Mouse (Mus musculus) frontal cortex, adult (tissue): ENCODE results near the gene Gm15262.
A peak's percentile ranks its signal among the peaks of the same experiment; 100 is the strongest.
"Not testable (repeated sequence)": the region's sequence is repeated elsewhere in the genome, so short reads cannot be mapped to it uniquely, and the experiment has no call there.

Experiments used
- ATAC-seq: cut with Nextera tagmentation; 2 replicates; pipeline ENCODE4 v1.9.2; 2017; ENCODE audit warnings: mild to moderate bottlenecking, moderate library complexity, mixed read lengths; ENCODE audit not compliant: low TSS enrichment

Gm15262 gene

DNA sequence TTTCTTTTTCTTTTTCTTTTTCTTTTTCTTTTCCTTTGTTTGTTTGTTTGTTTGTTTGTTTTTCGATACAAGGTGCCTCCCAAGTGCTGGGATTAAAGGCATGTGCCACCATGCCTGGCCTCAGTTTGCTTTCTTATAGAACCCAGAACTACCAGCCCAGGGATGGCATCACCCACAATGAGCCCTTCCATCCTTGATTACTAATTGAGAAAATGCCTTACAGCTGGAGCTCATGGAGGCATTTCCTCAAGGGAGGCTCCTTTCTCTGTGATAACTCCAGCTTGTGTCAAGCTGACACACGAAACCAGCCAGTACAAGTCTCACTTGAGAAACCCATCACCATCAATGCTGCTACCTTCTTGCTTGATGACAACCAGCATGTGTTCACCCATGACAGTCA is at the start of gene Gm15262:
Gm15262 (plus strand) TSS at position 301 of the 400 bp plus-strand sequence.
- ATAC-seq: not testable (repeated sequence)

DNA sequence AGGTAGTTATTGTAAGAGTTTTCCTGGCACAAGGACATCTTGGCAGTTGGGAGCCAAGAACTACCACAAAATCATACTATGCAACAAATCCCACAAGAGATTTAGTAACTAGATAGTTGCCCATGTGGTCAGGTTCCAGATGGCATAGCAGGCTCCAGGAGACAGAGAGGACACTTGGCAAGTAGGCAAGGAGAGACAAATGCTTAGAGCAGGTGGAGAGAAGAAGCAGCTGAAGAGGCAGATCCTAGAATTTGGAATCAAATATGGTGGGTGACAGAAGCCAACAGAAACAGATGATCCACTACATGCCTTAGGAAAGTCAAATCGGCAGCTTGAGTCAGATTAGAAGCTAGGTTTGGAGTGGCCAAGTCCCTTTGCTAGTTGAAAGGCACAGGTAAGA is 20.9 kb downstream of the Gm15262 start:
- no peak for ATAC-seq

DNA sequence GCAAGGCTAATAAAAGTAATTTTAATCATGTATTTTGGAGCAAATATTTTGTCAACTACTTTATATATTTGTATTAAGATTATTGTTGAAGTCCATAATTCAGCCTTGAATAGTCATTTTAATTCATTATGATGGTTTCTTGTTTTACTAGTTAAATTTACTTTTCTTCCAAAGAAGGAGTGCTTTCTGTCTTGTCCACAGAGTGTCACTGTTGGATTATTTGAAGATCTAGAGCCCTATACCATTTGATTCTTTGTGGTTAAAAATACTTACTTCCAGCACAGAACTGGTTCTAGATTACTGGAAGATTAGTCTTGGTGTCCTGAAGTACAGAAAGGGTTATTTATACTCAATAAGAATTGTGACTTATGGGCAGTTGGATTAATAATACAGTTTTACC is 29.2 kb downstream of the Gm15262 start:
- no peak for ATAC-seq

DNA sequence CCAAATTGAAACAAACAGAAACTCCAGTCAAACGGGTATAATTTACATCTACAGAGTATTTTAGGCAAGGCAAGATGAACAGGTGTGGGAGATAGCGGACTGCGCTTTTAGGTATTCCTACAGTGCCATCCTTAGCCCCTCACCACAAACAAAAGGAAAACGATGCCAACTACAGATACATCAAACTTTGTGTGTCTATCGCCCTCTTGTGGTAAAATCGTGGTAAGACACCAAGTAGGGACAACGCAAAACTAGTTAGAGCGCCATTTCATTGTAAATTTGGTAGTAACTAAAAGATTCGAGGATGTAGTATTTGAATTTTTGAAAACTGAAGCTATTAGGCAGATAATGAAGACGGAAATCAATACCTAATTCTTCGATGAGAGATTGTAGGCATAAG is 83.7 kb downstream of the Gm15262 start:
- ATAC-seq: no peak

DNA sequence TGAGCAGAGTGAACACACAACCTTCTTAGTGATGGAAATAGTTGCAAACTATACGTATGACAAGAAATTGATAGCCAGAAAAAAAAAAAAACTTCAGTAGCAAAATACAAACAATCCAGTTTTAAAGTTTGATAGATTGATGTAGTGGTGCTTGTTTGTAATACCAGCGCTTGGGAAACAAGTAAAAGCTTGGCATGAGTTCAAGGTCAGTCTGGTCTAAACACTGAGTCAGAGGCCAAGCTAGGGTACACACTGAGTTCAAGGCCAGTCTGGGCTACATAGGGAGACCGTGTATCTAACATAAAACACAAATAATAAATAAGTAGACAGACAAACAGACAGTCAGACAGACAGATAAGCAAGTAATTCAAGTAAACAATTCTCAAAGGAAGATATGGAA is 84.2 kb downstream of the Gm15262 start:
- ATAC-seq: no peak

DNA sequence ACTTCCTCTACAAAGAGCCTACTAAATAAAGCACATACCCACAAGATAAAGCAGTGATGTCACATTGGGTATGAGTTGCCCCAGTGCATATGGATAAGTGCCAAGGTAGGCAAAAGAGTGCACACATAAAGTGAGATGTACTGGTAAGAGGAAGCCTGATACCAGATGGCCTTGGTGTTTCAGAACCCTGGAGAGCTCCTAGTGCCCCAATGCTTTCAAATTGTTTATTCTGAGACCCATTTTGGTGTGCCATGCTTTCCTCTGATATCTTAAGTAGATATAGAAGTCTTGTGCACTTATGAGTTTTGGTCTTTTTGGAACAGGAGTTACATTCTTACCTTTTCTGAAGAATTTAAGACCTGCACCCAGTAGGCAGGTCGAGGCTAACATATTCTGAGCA is 88.3 kb downstream of the Gm15262 start:
- no peak for ATAC-seq

DNA sequence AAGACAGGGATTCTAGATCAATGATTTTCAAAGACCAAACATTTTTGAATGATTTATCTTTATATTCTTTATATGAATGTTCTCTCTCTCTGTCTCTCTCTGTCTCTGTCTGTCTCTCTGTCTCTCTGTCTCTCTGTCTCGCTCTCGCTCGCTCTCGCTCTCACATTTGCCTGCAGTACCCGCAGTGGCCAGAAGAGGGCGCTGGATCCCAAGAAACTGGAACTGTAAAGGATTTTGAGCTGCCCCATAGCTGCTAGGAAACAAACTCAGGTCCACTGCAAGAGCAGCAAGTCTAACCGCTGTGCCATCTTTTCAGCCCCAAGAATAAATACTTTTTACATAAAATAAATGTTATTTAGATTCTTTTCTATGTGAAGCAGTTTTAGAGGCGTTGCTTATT is 98.5 kb downstream of the Gm15262 start:
- ATAC-seq: no peak

DNA sequence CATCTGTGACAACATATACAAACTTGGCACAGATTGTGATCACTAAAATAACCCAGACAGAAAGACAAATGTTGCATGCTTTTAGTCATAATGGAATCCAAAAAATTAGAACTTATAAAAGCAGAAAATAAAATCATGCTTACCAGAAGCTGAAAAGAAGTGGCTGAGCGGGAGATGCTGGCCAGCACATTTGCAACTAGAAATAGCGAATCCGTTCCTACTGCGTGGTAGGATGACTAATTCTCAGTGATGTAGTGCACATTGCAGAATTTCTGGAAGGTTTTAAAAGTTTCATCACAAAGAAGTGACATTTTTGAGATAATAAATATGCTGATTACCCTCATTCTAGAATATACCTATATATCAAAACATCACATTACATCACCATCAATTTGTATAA is 100.7 kb downstream of the Gm15262 start:
- ATAC-seq: peak; percentile 72

DNA sequence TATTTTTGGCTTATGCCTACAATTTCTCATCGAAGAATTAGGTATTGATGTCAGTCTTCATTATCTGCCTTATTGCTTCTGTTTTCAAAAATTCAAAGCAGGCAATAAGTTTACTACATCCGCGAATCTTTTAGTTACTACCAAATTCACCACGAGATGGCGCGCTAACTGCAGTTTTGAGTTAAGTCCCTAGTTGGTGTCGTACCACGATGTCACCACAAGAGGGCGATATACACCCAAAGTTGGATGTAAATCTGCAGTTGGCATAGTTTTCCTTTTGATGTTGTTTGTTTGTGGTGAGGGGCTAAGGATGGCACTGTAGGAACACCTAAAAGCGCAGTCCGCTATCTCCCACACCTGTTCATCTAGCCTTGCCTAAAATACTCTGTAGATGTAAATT is 111.9 kb downstream of the Gm15262 start:
- no peak for ATAC-seq

DNA sequence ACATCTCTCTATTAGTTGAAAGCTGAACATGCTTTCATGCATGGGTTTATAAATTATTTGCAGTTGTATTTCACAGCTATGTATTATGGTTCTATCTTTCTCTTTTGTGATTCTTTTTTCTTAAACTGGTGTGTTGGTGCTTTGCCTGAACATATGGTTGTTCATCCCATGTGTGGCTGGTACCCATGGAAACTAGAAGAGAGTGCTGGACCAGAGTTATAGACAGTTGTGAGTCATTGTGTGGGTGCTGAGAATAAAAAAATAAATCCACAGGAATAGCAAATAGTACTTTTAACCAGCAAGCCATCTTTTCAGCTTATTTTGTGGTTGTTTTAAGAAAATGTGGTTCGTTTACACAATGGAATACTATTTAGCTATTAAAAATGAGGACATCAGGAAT is 123.9 kb downstream of the Gm15262 start:
- ATAC-seq: peak; percentile 93
